Mouse (Mus musculus): ENCODE results near the gene Gm20828. TPM values are rescaled to one million over a fixed set of nuclear protein-coding genes. Genes with fewer than 3 reads are reported as not detected.
"Not testable (repeated sequence)": the region's sequence is repeated elsewhere in the genome, so short reads cannot be mapped to it uniquely, and the experiment has no call there.

The Gm20828 gene
- polyA plus RNA-seq (2017; shearing (Covaris generic)), result not detected

- not testable (repeated sequence) for ATAC-seq
Measured at GRCm38 (mm10) chrY:11199274-11199673, at the start of gene Gm20828. Gene Gm20828 (minus strand): TSS chrY:11199374.

All from inflammation-experienced regulatory T-cells, adult 6 months (primary cell).